Mouse (Mus musculus) heart, adult 8-10 months (tissue): ENCODE results near the gene Ccdc117. TPM values are rescaled to one million over a fixed set of nuclear protein-coding genes. Genes with fewer than 3 reads are reported as not detected.
"Not testable (repeated sequence)": the region's sequence is repeated elsewhere in the genome, so short reads cannot be mapped to it uniquely, and the experiment has no call there.

ENCODE experiments used
- DNase-seq: peaks from one replicate; pipeline ENCODE4 v3.0.0; 2022; ENCODE audit warnings: low spot score
- total RNA-seq, 4 experiments: library from RNA; stranded (reverse); gene quantifications; 2 replicates each; pipeline ENCODE4 v1.2.4; 2022

Gene Ccdc117
- total RNA-seq: 10 to 100 TPM; 19.8 to 27.1 (median 22.6) TPM

GRCm38 (mm10) chr11:5541799-5542481, at the start of gene Ccdc117:
Gene Ccdc117 (minus strand): TSS chr11:5542187.
- DNase-seq: peak; percentile 95

- DNase-seq: no peak
Measured at GRCm38 (mm10) chr11:5575046-5575445, 33.1 kb upstream of the Ccdc117 start.

GRCm38 (mm10) chr11:5573821-5574220, 31.8 kb upstream of the Ccdc117 start:
- DNase-seq: no peak

GRCm38 (mm10) chr11:5571856-5572255, 29.9 kb upstream of the Ccdc117 start:
- DNase-seq: no peak

- DNase-seq: no peak
Measured at GRCm38 (mm10) chr11:5569474-5569873, 27.5 kb upstream of the Ccdc117 start, which contains the start of gene Ankrd36. Gene Ankrd36 (plus strand): TSS chr11:5569684.

- DNase-seq: no peak
Measured at GRCm38 (mm10) chr11:5568082-5568481, 26.1 kb upstream of the Ccdc117 start.

GRCm38 (mm10) chr11:5567654-5568053, 25.7 kb upstream of the Ccdc117 start:
- DNase-seq: no peak

GRCm38 (mm10) chr11:5566506-5566905, 24.5 kb upstream of the Ccdc117 start:
- DNase-seq: no peak

- no peak for DNase-seq
Measured at GRCm38 (mm10) chr11:5565596-5565995, 23.6 kb upstream of the Ccdc117 start.

GRCm38 (mm10) chr11:5563898-5564297, 21.9 kb upstream of the Ccdc117 start:
- no peak for DNase-seq

- no peak for DNase-seq
Measured at GRCm38 (mm10) chr11:5562625-5563268, 20.8 kb upstream of the Ccdc117 start.

- no peak for DNase-seq
Measured at GRCm38 (mm10) chr11:5560273-5560672, 18.3 kb upstream of the Ccdc117 start.

GRCm38 (mm10) chr11:5551931-5552330, 9.9 kb upstream of the Ccdc117 start:
- no peak for DNase-seq

GRCm38 (mm10) chr11:5551430-5551829, 9.4 kb upstream of the Ccdc117 start:
- no peak for DNase-seq

GRCm38 (mm10) chr11:5546693-5547092, 4.7 kb upstream of the Ccdc117 start:
- DNase-seq: no peak

GRCm38 (mm10) chr11:5545457-5545856, 3.5 kb upstream of the Ccdc117 start:
- no peak for DNase-seq

GRCm38 (mm10) chr11:5544709-5545108, 2.7 kb upstream of the Ccdc117 start:
- DNase-seq: not testable (repeated sequence)

GRCm38 (mm10) chr11:5543281-5543680, 1.3 kb upstream of the Ccdc117 start:
- no peak for DNase-seq

- DNase-seq: no peak
Measured at GRCm38 (mm10) chr11:5542482-5543185, 647 bp upstream of the Ccdc117 start.

GRCm38 (mm10) chr11:5541230-5541798, 673 bp downstream of the Ccdc117 start:
- no peak for DNase-seq

- no peak for DNase-seq
Measured at GRCm38 (mm10) chr11:5540331-5540730, 1.7 kb downstream of the Ccdc117 start.

GRCm38 (mm10) chr11:5537454-5537853, 4.5 kb downstream of the Ccdc117 start:
- DNase-seq: not testable (repeated sequence)
